12 mouse cellular contexts compared by ENCODE assay signal in the genomic region with DNA sequence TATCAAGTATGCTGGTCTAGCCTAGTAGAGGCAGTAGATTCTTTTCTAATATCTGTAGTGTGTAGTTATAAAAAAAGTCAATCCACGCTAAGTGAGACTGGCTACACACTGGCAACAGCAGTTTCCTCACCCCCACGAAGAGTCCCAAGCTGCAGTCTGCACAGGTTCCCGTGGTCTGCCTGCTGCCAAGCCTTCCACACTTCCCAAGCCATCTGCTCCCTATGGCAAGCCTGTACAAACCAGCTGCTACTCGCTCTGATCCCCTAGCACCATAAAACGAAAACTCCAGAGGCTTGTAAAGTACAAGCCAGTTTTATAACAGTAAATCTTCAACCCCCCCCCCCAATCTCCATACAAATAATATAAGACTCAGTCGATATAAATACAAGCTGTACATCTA.
DNase-seq lines count a peak whose midpoint lies in the region; ATAC-seq lines count a peak whose summit lies in the region.
"Had no signal": no experiment of that assay in that cellular context is flagged by ENCODE, and none has a peak within 500 bp of the region (broad histone marks: within the 10 kb centered on the region; RNA-seq: fewer than 3 reads in every experiment).

No protein-coding gene starts in this region.

- no peaks in the 10 kb centered on the region for H3K27me3 ChIP-seq in hindbrain, embryonic 16.5 days (replicated peaks; ENCODE audit: control insufficient read depth, insufficient read depth, low read length)
- no peaks in the 10 kb centered on the region for H3K27me3 ChIP-seq in hindbrain, embryonic 13.5 days
- H3K27me3 ChIP-seq: CH12.LX; lung, embryonic 15.5 days had no signal

- no peaks in the 10 kb centered on the region for H3K4me1 ChIP-seq in hindbrain, embryonic 16.5 days (ENCODE audit: control insufficient read depth, insufficient read depth, low read depth, low read length)
- H3K4me1 ChIP-seq in hindbrain, embryonic 13.5 days (replicated peaks) = no peaks in the 10 kb centered on the region
- H3K4me1 ChIP-seq: lung, embryonic 15.5 days had no signal

- H3K27ac ChIP-seq in hindbrain, embryonic 16.5 days (ENCODE audit: low read depth, low read length) = no peak overlapping the region
- no peak overlapping the region for H3K27ac ChIP-seq in hindbrain, embryonic 13.5 days
- H3K27ac ChIP-seq: lung, embryonic 15.5 days had no signal

- 65% methylated on average over 6 of the region's 6 CpGs for WGBS in hindbrain, embryonic 16.5 days
- WGBS in hindbrain, embryonic 13.5 days = 75% methylated on average over 6 of the region's 6 CpGs

- peak; percentile 26 to 31 for DNase-seq in frontal cortex, postnatal 10 days (ENCODE audit: low spot score in 2 of 2)
- DNase-seq in layer of hippocampus, postnatal 36 days = peak; percentile 77 to 78
- DNase-seq in right cerebral cortex, adult 2 months (ENCODE audit: low spot score in 2 of 2) = peak; percentile 58 to 59
- DNase-seq in lung, adult 18-20 months = no peak

- no peaks in the 10 kb centered on the region for H3K36me3 ChIP-seq in hindbrain, embryonic 16.5 days (ENCODE audit: control insufficient read depth, insufficient read depth, low read length)
- no peaks in the 10 kb centered on the region for H3K36me3 ChIP-seq in hindbrain, embryonic 13.5 days
- H3K36me3 ChIP-seq: lung, embryonic 15.5 days had no signal

- no peak overlapping the region for H3K4me3 ChIP-seq in hindbrain, embryonic 16.5 days (ENCODE audit: low read length)
- no peak overlapping the region for H3K4me3 ChIP-seq in hindbrain, embryonic 13.5 days
- H3K4me3 ChIP-seq: lung, embryonic 15.5 days had no signal

- peak; percentile 82 for ATAC-seq in hindbrain, embryonic 16.5 days
- no peak for ATAC-seq in hindbrain, embryonic 13.5 days (ENCODE audit: low FRiP score)
- ATAC-seq in activated CD4-positive, CD25-positive, alpha-beta regulatory T cell, adult 4 months = no peak
- no peak for ATAC-seq in inflammation-experienced regulatory T-cells, adult 6 months
- ATAC-seq: intestine, embryonic 16.5 days; midbrain, embryonic 16.5 days had no signal

- no peak overlapping the region for H3K9ac ChIP-seq in hindbrain, embryonic 16.5 days (ENCODE audit: low read depth, low read length)
- H3K9ac ChIP-seq in hindbrain, embryonic 13.5 days = no peak overlapping the region
- H3K9ac ChIP-seq: lung, embryonic 15.5 days had no signal

- H3K4me2 ChIP-seq in hindbrain, embryonic 16.5 days (ENCODE audit: low read length) = no peak overlapping the region
- no peak overlapping the region for H3K4me2 ChIP-seq in hindbrain, embryonic 13.5 days
- H3K4me2 ChIP-seq: lung, embryonic 15.5 days had no signal

- no peaks in the 10 kb centered on the region for H3K9me3 ChIP-seq in hindbrain, embryonic 16.5 days (ENCODE audit: control insufficient read depth, low read length)
- H3K9me3 ChIP-seq in hindbrain, embryonic 13.5 days = no peaks in the 10 kb centered on the region
- H3K9me3 ChIP-seq: lung, embryonic 15.5 days had no signal

Comparison
In these comparisons a context has a peak if more than half of its experiments do, and no peak if none do; other contexts are left out.
1. DNase-seq: peak in frontal cortex, postnatal 10 days (2 of 2), layer of hippocampus, postnatal 36 days (2 of 2) and right cerebral cortex, adult 2 months (2 of 2); none in lung, adult 18-20 months (0 of 2).